Mouse (Mus musculus) v-Abl transformed pro-B cells (cell line): ENCODE measurements around the gene Ccdc13.

Source experiments
- in situ Hi-C, 2 experiments: fragments of 400-800 bp; cut with MboI; formaldehyde crosslinking; loops; one replicate each; pipeline ENCODE4 v1.15.1; 2025; ENCODE audit not compliant: unreplicated experiment in 2 of 2

Ccdc13 gene

GRCm38 (mm10) chr9:121819073-121819770 lies 20.0 kb downstream of the Ccdc13 start:
- in situ Hi-C loops: no loop called here

GRCm38 (mm10) chr9:121815183-121815582 lies 24.1 kb downstream of the Ccdc13 start:
- in situ Hi-C loops: no loop called here

GRCm38 (mm10) chr9:121810081-121810821 lies 29.0 kb downstream of the Ccdc13 start:
- in situ Hi-C loops: no loop called here

GRCm38 (mm10) chr9:121808511-121808910 lies 30.8 kb downstream of the Ccdc13 start:
- in situ Hi-C loops: no loop called here

- in situ Hi-C loops: no loop called here
Measured at GRCm38 (mm10) chr9:121807947-121808346, 31.3 kb downstream of the Ccdc13 start.

- in situ Hi-C loops: no loop called here
Measured at GRCm38 (mm10) chr9:121807546-121807945, 31.7 kb downstream of the Ccdc13 start.

- in situ Hi-C loops: no loop called here
Measured at GRCm38 (mm10) chr9:121802747-121803146, 36.5 kb downstream of the Ccdc13 start.

GRCm38 (mm10) chr9:121798887-121799520 lies 40.3 kb downstream of the Ccdc13 start:
- in situ Hi-C loops: no loop called here

DNA sequence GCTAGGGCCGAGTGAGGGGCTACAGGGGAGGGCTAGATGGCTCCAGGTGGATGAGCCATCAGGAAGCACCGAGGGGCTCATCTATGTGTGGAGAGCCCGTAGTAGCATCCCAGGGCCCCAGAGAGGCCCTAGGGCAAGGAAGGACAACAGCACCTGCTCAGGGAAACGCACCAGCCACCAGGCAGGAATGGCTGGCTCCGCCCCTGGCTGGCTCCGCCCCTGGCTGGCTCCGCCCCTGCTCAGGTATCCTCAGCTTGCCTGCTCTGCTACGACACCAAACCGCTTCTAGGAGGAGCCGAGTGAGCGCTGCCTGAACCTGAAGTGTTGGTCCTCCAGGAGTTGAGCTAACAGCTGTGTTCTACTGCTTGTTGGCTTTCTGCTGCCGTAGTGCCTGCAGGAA lies 41.5 kb downstream of the Ccdc13 start:
- in situ Hi-C loops: no loop called here

DNA sequence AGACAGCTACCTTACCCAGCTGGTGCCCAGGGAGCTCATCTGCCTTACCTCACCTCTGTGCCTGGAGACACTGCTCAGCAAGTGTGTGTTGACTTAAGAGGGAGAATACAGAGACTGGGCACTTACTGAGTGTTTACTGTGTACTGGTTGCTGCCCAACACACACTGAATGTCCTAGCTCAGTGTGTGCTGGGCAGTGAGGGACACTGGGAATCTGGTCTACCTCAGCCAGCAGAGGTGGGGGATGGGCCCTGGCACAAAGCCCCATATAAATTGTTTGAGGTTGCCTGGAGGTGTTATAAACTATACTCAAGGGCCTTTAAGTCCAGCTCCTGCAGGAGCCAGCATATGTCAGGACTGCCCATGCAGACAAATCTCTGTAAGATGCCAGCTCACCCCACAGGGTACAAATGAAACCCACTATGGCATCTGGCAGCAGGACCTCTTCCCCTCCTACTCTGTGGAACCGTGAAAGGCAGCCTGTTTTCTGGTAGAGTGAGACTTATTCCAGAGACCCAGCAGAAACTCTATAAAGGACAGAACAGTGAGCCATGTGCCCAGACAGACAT lies 44.2 kb downstream of the Ccdc13 start:
- in situ Hi-C loops: no loop called here

DNA sequence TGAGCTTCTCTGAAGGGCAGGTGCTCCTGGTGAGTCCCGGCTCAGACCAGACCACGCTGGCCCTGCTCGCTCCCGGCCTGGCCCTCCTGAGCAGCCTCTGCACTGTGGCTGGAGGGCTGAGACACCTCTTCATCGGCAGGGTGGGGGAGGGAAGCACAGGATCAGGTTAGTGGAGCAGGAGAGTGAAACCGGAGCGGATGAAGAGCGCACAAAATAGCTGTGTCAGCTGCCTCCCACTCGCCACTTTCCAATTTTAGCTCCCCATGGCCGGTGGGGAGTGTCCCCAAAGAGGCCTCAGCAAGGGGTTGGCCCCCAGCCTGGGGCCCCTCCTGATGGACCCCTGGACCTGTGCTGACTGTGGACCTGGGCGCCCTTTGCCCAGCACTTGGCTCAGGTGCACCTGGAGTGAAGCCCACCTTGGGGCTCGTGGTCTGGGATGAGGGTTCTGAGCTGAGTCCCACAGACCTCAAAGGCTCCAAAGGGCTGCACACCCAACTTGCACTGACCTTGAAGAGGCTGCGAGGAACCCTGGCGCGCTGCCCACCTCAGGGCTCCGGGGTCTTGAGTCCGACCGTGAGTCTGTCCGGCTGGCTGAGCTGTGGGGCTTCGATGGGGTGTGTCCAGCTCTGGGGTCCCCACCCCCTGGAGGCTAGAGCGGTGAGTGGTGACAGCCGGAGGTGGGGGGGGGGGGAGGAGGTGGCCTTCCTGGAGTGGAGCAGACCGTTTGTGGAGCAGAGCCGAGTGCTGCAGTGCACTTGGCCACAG lies 47.3 kb downstream of the Ccdc13 start, which contains the start of gene Hhatl:
Gene Hhatl, minus strand, starts transcription at position 751 of the 765 bp plus-strand sequence.
- in situ Hi-C loops: no loop called here

GRCm38 (mm10) chr9:121791206-121791605 lies 48.1 kb downstream of the Ccdc13 start:
- in situ Hi-C loops: no loop called here

GRCm38 (mm10) chr9:121786359-121786758 lies 52.9 kb downstream of the Ccdc13 start:
- in situ Hi-C loops: no loop called here

- in situ Hi-C loops: no loop called here
Measured at GRCm38 (mm10) chr9:121785261-121785660, 54.0 kb downstream of the Ccdc13 start.

GRCm38 (mm10) chr9:121784801-121785200 lies 54.5 kb downstream of the Ccdc13 start:
- in situ Hi-C loops: no loop called here

DNA sequence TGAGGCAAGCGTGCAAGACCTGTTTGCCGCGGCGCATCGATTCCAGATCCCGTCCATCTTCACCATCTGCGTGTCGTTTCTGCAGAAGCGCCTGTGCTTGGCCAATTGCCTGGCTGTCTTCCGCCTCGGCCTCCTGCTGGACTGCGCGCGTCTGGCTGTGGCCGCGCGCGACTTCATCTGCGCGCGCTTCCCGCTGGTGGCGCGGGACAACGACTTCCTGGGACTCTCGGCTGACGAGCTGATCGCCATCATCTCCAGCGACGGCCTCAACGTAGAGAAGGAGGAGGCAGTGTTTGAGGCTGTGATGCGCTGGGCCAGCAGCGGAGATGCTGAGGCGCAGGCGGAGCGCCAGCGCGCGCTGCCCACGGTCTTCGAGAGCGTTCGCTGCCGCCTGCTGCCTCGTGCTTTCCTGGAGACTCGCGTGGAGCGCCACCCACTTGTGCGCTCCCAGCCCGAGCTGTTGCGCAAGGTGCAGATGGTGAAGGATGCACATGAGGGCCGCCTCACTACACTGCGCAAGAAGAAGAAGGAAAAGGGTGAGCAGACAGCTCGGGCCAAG lies 61.1 kb downstream of the Ccdc13 start:
- in situ Hi-C loops: no loop called here

- in situ Hi-C loops: no loop called here
Measured at GRCm38 (mm10) chr9:121777484-121778065, 61.7 kb downstream of the Ccdc13 start, which contains the start of gene Klhl40. TSS of gene Klhl40 (plus strand) at chr9:121777607.

- in situ Hi-C loops: no loop called here
Measured at GRCm38 (mm10) chr9:121776511-121776910, 62.8 kb downstream of the Ccdc13 start.

GRCm38 (mm10) chr9:121775951-121776350 lies 63.3 kb downstream of the Ccdc13 start:
- in situ Hi-C loops: no loop called here

GRCm38 (mm10) chr9:121772412-121772811 lies 66.8 kb downstream of the Ccdc13 start:
- in situ Hi-C loops: no loop called here
